Mouse (Mus musculus) gastrocnemius, postnatal 14 days (tissue): ENCODE data around the gene C9orf72. TPM values are rescaled to one million over a fixed set of nuclear protein-coding genes. Genes with fewer than 3 reads are reported as not detected.
"Not testable (repeated sequence)": the region's sequence is repeated elsewhere in the genome, so short reads cannot be mapped to it uniquely, and the experiment has no call there.

ENCODE experiments used
- DNase-seq: peaks from one replicate; pipeline ENCODE4 v3.0.0; 2021; ENCODE audit warnings: mixed read lengths
- intact Hi-C: fragments of 180-260 bp; cut with DNase I; formaldehyde crosslinking; loops from one replicate; pipeline ENCODE4 v1.15.1; 2025; ENCODE audit warnings: low total_unique reads
- long read RNA-seq, 2 experiments: library from polyadenylated mRNA; stranded (forward); transcript quantifications; one replicate each; pipeline ENCODE4 v2.0.0; 2021
- total RNA-seq, 2 experiments: library from RNA; stranded (reverse); gene quantifications; 2 replicates each; pipeline ENCODE4 v1.2.3; 2021

C9orf72 gene
- 10 to 100 TPM in 1 of 2 experiments, 1 to 10 TPM in 1; 7.7 to 10.1 TPM for total RNA-seq
- long read RNA-seq, experiment 1, partial matches to known transcripts = 0 of 6 reads
- long read RNA-seq, experiment 1, other reads (novel, unspliced or antisense) = 4 of 6 reads
- long read RNA-seq, experiment 2, transcript C9orf72-203 (11 exons, 3,193 nt) = major isoform, 5 of 12 reads
- long read RNA-seq, experiment 2, partial matches to known transcripts = 1 of 12 reads
- long read RNA-seq, experiment 2, other reads (novel, unspliced or antisense) = 6 of 12 reads

DNA sequence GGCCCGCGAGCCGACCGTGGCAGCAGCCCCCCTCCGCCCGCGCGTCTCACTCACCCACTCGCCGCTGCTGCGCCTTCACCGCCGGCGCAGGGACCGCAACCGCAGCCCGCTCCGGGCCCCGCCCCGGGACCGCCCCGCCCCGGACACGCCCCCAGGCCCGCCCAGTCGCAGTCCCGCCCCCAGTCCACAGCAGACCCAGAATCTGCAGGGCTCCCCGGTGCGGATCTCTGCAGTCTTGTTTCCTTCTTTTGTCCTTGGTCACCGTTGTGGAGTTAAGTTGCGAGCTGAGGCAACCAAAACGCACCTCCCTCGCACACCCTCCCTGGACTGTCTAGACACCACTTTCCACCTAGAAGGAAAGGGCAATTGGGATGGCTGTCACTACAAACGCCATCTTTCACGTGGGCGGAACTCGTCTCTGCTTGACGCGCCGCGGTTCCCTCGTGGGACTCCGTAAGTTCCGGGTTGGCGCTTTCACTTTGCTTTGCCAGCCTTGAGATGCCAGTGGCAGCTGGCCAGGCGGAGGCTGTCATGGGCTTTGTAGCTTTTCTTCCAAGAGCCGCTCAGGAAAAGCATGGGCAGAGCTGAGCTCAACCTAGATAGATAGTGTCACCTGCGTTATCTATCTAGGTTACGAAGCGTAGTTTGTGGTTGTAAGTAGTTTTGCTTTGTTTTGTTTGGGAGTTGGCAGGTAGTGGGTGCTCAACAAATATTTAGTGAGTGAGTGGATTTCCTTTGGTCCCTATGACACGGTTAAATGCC is at the start of gene C9orf72:
TSS of gene C9orf72 (minus strand) at position 442 of the 762 bp plus-strand sequence.
- intact Hi-C loops = no loop called here

DNA sequence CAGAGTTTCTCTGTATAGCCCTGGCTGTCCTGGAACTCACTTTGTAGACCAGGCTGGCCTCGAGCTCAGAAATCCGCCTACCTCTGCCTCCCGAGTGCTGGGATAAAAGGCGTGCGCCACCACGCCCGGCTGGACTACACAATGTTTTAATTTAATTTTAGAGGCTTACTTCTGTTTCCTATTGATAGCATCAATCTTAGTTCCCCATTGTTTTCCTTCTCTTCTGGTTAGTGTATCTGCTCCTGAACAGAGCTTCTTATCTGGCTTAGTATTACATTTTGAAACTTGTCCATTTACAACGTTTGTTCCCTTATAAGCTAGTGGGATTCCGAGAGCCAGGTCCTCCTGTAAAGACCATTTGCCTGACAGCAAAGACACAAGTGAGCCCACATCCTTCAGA is 33.0 kb upstream of the C9orf72 start:
- intact Hi-C loops = no loop called here
- DNase-seq = no peak

More for the DNA sequence above, at the start of gene C9orf72:
- peak; percentile 92 for DNase-seq

DNA sequence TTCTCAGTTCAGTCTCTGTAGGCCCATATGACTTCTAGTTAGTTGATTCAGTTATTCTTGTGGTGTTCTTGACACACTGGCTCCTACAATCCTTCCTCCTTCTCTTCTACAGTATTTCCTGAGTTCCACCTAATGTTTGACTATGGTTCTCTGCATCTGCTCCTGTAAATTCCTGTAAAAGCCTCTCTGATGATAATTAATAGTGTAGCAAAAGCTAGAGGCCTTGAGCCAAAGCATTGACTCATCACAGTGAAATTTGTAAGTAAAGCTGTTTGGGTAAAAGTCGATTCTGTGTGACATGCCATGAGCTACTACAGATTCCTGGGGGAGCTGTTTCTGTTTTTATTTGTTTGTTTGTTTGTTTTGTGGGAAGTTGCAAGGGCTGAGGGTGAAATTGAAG is 18.0 kb upstream of the C9orf72 start:
- DNase-seq = no peak
- intact Hi-C loops = no loop called here

DNA sequence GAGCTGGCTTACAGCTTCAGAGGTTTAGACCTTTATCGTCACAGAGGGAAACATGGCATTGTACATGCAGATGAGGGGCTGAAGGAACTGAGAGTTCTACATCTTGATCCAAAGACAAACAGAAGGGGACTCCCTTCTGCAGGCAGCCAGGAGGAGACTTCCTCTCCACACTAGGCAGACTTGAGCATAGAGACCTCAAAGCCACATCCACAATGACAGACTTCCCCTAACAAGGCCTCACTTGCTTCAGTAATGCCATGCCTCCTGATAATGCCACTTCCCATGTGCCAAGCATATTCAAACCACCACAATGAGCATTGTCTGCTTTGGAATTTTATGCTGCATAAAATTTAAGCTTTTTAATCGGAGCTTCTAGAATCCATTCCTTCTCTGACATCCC is 15.8 kb upstream of the C9orf72 start:
- intact Hi-C loops = no loop called here
- DNase-seq = no peak

DNA sequence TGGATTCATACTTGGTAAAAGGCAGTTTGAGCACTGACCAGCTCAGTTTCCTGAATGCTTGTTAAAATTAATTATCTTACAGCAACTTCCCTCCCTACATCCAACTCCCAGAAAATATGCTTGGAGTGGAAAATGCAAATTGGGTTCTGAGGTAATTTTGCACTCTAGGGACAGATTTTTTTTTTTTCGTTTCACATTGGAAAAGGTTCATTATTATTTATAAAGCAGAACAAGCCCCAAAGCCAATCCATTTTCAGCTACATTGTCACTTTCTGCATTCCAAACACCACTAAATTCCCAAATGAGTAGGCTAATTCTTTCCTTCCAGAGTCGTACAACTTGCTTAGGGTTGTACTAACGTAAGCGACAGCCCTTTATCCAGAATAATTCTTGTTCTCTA is 12.7 kb upstream of the C9orf72 start:
- intact Hi-C loops = no loop called here
- no peak for DNase-seq

DNA sequence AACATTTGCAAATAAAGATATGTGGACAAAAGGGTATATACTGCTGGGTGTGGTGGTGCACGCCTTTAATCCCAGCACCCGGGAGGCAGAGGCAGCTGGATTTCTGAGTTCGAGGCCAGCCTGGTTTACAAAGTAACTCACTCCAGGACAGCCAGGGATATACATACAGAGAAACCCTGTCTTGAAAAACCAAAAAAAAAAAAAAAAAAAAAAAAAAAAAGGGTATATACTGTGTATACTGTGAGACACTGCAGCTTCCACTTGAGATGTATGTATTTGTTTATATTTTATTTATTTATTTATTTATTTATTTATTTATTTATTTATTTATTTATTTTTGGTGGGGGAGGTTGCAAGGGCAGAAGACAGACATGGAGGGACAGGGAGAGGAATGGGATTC is 12.3 kb upstream of the C9orf72 start:
- intact Hi-C loops = not testable (repeated sequence)

DNA sequence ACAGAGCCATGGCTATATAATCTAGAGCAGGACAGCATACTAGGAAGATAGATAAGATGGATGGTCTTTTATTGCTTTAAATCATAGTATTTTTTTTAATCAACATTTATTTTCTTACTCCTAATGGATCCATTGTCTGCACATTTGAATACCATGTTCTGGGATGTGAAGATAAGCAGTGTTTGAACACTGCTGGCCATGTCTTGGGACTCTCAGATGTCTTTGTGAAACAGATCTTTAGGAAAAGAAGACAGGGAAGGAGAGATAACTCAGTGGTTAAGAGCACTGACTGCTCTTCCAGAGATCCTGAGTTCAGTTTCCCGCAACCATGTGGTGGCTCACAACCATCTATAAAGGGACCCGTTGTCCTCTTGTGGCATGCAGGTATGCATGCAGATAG is 10.3 kb upstream of the C9orf72 start:
- intact Hi-C loops = no loop called here
- no peak for DNase-seq

More for the DNA sequence above, 12.3 kb upstream of the C9orf72 start:
- not testable (repeated sequence) for DNase-seq

DNA sequence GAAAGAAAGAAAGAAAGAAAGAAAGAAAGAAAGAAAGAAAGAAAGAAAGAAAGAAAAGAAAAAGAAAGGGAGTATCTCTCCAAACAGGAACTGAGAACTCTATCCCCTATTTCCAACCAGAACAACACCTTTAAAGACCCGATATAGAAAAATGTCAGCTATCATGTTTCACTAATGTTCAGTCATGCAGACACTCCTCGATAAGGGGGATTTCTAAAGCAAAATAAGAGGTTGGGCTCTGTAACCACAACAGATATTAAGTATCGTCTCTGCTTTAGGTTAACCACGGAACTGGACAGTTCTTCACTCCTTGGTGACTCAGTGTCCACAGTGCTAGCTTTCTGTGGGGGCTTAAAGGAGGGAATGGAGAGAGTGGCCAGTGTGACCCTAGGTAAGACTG is 2.3 kb upstream of the C9orf72 start:
- intact Hi-C loops = no loop called here
- DNase-seq = no peak

DNA sequence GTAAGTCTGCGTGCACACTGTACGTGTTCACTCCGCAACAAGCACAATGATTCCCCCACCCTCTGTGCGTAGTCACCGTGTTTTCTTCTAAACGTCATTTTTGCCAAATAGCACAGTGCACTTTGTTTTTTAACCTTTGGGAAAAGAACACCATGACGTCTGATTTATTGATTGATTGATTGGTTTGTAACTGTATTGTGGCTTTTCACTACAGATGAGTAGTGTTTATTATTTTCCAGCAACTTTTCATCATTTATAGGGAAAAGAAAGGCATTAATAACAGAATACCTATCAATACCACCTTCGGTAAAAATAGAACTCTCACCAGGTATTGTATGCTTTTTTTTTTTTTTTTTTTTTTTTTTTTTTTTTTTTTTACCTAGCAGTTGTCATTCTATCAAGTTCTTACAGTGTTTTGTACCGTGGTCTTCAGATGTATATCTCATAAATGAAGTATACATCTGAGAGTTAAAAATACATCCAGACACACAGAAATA is 569 bp upstream of the C9orf72 start:
- no peak for DNase-seq
- intact Hi-C loops = no loop called here

DNA sequence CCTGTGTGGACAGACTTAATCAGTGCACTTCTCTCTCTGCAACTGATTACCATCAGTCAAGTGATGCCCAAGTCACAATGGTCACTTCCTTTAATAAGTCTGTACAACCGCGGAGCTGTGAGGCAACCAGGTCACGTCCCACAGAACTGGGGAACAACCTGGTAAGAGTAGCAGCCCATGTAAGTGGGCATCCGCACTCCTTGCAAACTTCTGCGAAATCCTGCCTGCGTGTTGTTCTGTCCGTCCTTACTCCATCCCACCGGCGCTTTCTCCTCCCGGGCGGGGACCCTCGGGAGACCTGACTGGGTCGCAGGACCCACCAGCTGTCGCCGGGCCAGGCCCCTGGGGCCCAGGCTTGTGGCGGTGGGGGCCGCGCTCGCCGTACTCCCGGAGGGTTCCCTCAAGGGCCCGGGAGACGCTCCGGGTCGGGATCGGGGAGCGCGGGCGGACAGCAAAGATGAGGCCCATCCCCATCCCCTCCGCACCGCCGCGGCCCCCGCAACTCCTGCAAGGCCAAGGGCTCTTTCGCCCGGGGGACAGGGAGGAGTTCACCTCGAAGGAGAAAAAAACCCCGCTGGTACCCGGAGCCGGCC is 738 bp downstream of the C9orf72 start:
- intact Hi-C loops = no loop called here
- DNase-seq = no peak

DNA sequence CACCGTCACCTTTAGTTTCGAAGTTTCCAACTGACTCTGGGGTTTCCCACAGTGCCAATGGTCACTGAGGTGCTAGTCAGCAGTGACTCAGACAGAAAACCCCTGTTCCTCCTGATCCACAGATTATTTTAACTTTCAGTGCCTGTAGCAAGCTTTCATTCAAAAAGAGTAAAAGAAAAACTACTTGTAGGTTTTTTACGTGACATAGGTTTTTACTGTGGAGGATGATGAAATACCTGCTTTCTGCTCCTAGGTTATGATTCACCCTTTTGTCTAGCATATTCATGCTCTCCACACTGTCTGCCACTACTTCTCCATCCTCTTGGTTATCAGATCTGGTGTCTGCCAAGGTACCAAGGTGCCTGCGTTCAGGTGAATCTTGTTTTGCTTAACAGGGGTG is 1.9 kb downstream of the C9orf72 start:
- no peak for DNase-seq
- intact Hi-C loops = no loop called here

DNA sequence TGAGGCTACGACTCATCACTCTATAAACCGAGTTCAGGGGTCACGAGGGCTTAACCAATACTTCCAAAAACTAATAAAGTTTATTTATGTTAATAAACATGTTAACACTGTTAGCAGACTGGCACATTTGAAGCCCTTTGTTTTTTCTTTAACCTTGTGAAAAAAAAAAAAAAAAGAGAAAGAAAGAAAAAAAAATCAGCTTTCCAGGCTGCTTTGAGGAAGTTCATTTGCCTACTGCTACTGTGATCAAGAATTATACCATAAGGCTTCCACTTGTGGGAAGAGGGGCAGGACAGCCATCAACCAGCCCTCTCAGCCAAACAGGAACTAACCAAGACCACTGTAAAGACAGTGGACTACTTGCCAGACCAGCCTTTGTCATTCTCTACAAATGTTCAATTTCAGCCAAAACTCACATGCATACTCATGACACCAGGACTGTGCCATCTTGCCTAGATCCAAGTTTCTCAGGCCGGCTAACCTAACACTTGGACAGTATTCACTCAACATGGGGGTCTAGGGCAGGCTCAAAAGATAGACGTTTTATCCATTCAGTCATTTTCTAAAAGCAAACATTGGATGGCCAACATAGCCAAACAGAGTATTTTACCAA is 2.5 kb downstream of the C9orf72 start:
- DNase-seq = no peak
- intact Hi-C loops = no loop called here

DNA sequence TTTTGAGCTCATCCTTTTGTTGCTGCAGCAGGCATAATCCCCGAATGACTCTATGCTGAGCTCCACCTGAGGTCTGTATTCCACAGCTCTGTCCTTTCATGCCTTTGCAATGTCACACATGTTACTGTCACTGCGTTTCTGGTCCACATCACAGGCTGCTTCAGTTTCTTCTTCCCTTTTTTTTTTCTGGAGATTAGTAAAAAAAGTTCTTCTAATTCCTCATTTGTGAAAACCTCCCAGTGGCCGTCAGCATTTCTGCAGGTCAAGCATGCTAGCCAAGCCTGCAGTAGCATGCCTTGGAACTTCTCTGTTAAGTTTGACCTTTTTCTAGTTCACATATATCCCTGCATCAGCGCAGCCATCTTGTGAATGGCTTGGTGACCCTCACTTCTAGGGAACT is 4.1 kb downstream of the C9orf72 start:
- DNase-seq = no peak
- intact Hi-C loops = no loop called here

DNA sequence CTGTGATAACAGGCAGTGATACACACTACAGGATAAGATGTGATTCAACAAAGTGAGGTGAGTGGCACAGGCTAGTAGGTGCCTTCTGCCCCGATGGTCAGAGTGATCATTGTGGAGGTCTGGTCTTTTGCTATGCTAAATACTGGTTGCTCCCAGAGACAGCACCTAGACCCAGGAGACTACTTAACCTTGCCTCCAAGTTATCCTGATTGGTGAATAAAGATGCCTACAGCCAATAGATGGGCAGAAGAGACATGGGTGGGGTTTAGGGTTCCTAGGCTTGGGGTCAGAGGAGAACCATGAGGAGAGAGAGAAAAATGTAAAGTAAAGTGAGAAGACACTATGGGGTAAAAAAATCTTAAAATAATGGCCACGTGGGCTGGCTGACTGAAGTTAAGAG is 4.8 kb downstream of the C9orf72 start:
- intact Hi-C loops = no loop called here
- no peak for DNase-seq

DNA sequence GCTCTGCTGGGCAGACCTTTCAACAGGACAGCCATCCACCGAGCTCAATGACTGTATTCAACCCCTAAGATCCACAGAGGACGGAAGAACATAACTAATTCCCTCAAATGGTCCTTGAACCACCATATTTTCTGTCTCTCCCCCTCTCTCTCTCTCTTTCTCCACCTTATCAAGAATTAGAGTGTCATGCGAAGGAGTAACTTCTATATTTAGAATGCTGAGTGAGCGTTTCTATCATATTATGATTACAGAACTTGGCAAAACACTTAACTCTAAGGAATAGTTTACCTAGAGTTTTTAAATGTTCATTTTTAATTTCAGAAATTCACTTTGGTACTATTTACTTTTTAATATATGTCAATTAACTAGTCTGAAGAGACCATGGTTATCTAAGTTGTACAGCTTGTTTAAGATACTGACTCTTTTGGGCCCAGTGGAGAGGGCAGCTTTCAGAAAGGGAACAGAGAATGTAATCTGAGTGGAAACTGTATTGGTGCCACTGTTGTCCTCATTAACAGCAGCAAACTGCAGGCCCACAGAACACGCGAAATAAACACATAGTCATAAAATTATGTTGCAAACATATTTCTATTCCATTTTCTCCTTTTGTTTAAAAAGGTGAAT is 5.8 kb downstream of the C9orf72 start:
- no peak for DNase-seq
- intact Hi-C loops = no loop called here

DNA sequence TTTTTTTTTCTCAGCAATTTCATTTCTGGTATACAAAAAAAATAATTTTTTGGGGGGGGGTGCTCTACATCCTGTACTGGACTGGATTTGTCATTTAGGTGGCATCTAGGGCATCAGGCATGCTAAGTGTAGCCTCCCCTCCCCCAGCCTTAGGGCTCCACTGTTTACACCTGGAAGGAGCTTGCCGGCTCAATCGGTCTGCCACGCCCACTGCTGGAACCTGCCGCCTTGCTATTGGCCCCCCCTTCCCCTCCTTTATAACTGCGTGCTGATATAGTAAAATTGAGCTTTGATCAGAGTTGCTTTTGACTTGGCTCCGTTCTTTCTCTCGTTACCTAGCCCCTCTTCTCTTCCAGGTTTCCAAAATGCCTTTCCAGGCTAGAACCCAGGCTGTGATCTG is 21.3 kb downstream of the C9orf72 start:
- DNase-seq = no peak
- intact Hi-C loops = no loop called here

DNA sequence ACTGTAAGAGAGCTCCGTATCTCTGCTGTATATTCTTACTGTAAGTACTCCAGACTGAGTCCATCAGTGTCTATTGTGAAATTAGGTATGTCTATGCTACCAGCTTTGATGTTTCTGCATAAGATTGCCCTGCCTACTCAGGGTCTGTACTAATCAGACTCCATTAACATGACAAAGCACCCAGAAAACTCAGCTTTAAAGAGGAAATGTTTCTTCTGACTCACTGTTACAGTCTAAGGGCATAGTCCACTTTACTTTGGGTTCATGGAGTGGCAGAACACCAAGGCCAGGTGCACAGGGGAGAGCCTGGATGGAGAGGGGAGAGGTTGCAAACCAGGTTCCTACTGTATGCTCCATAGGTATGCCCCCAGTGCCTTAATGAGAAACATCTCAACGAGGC is 22.3 kb downstream of the C9orf72 start:
- no peak for DNase-seq
- intact Hi-C loops = no loop called here

DNA sequence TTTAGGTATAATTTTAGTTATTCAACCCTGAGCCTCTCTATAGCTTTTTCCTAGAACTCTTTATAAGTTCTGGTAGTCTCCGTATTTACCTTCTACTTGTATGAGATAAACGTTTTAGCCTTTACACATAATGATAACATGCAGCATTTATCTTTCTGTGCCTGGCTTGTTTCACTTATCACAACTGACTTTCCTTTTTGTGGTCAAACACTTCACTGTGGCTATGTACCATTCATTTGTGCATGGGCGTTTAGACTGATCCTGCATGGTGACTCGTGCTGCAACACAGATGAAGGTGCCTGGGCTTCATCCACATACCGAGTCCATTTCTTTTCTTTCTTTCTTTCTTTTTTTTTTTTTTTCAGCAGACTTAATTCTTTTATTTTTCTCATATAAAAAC is 24.3 kb downstream of the C9orf72 start:
- DNase-seq = no peak
- intact Hi-C loops = no loop called here

DNA sequence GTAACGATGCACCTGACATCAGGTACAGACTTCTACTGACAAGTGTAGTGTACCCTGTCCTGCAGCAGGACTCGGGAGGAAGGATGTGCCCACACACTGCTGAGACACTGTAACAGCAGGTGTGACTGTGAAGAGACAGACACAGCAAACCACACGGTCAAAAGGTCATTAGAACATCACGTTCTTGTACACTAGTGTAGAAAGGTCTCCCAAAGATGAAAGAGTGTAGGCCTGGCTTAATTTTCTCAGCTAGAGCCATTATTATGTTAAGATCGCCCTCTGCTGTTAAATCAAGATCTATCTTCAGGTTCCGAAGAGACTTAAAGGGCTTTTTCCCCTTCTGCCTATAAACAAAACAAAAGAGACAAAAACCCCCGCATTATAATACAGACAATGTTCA is 33.2 kb downstream of the C9orf72 start:
- no peak for DNase-seq
- intact Hi-C loops = no loop called here

DNA sequence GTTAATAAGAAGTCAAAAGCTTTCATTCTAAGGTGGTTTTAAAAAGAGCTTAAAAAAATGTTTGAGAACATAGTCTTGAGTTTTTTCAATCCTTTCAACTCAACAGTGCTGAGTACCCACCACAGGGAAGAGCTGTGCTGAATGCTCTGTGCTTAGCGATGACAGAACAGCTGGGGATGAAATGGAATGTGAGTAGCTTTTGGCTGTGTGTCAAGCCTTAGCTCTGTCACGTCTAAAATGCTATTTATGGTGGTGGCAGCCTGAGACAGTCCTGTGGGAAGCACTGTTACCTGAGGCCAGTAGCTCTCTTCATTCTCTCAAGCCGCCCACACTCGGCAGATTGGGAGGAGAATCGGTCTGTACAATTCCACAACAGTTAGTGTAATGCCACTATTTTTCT is 36.2 kb downstream of the C9orf72 start:
- DNase-seq = no peak
- intact Hi-C loops = no loop called here
